Mouse (Mus musculus) megakaryocyte, embryonic 14.5 days (primary cell): Measurements from ENCODE around the gene Ahnak2.

Source experiments
- FLI1 ChIP-seq: IDR thresholded peaks from 2 replicates; pipeline ENCODE4 v1.6.1; 2012; ENCODE audit warnings: low read length, inconsistent platforms, mixed read lengths
- GATA1 ChIP-seq: IDR thresholded peaks from 3 replicates; pipeline ENCODE4 v1.6.1; 2012; ENCODE audit warnings: mixed read lengths, low read length, inconsistent platforms, borderline replicate concordance

DNA sequence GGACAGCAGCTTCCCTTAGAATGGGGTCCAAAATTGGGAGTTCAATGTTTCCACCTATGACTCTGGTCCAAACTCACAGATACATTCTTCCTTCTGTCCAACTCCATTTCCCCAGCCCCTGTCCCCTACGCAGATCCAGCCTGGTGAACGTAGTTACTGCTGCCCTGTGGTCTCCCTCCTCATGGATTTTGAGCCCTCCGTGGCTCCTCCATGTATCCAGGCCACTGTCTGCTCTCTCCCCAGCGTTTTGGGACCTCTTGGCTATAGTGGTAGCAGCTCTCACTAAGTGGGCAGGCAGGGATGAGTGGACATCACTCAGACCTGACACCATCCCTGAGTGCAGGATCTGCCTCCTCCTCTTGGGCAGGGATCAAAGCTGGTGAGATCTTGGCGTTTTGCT, 3.7 kb downstream of the Ahnak2 start:
- TF ChIP-seq GATA1 (no peak), FLI1 (no peak)
